Comparison of ENCODE assay signal across 27 mouse cellular contexts in genomic region chr10:22726295-22726694, GRCm38 (mm10). TPM values are rescaled to one million over a fixed set of nuclear protein-coding genes. Genes with fewer than 3 reads are reported as not detected.
DNase-seq lines count a peak whose midpoint lies in the region; ATAC-seq and TF ChIP-seq lines count a peak whose summit lies in the region.
"Had no signal": no experiment of that assay in that cellular context is flagged by ENCODE, and none has a peak within 500 bp of the region (broad histone marks: within the 10 kb centered on the region; RNA-seq: fewer than 3 reads in every experiment).

No protein-coding gene starts in this region.

- H3K27ac ChIP-seq in forebrain, embryonic 13.5 days, result peak overlapping the region; percentile 36; the same call in 1 of the 2 replicates
- no peak overlapping the region for H3K27ac ChIP-seq in forebrain, embryonic 10.5 days
- H3K27ac ChIP-seq in midbrain, embryonic 11.5 days (ENCODE audit: low read depth, low read length), result no peak overlapping the region
- H3K27ac ChIP-seq in midbrain, postnatal 0 days (ENCODE audit: low read depth, low read length), result no peak overlapping the region
- peak overlapping the region; percentile 39 for H3K27ac ChIP-seq in forebrain, embryonic 14.5 days (ENCODE audit: low read depth, low read length)
- H3K27ac ChIP-seq: embryonic facial prominence, embryonic 13.5 days; heart, adult 2 months; heart, embryonic 13.5 days; hindbrain, embryonic 15.5 days; intestine, embryonic 15.5 days; liver, embryonic 13.5 days; midbrain, embryonic 13.5 days; neural tube, embryonic 12.5 days had no signal

- H3K9ac ChIP-seq in forebrain, embryonic 13.5 days, result no peak overlapping the region
- H3K9ac ChIP-seq in midbrain, embryonic 11.5 days (ENCODE audit: low read length), result no peak overlapping the region
- no peak overlapping the region for H3K9ac ChIP-seq in midbrain, postnatal 0 days (replicated peaks; ENCODE audit: low read length, poor library complexity, severe bottlenecking)
- H3K9ac ChIP-seq in forebrain, embryonic 14.5 days (ENCODE audit: low read length), result no peak overlapping the region
- H3K9ac ChIP-seq: embryonic facial prominence, embryonic 13.5 days; hindbrain, embryonic 15.5 days; intestine, embryonic 15.5 days; liver, embryonic 13.5 days; lung, embryonic 14.5 days; midbrain, embryonic 13.5 days; neural tube, embryonic 12.5 days had no signal

- ATAC-seq in forebrain, embryonic 13.5 days, result no peak
- no peak for ATAC-seq in midbrain, embryonic 11.5 days (ENCODE audit: low FRiP score)
- no peak for ATAC-seq in midbrain, postnatal 0 days (ENCODE audit: low FRiP score)
- no peak for ATAC-seq in forebrain, embryonic 14.5 days
- ATAC-seq: CD4-positive, CD25-positive, alpha-beta regulatory T cell, adult 4 months; intestine, embryonic 15.5 days; midbrain, embryonic 13.5 days had no signal

- peaks cover 38% of the 10 kb centered on the region for H3K4me1 ChIP-seq in forebrain, embryonic 13.5 days
- peaks cover 21% of the 10 kb centered on the region for H3K4me1 ChIP-seq in forebrain, embryonic 10.5 days
- peaks cover 10% of the 10 kb centered on the region for H3K4me1 ChIP-seq in midbrain, embryonic 11.5 days (ENCODE audit: control insufficient read depth, insufficient read depth, low read length)
- peaks cover 10% of the 10 kb centered on the region for H3K4me1 ChIP-seq in midbrain, postnatal 0 days (ENCODE audit: insufficient read depth, low read length)
- H3K4me1 ChIP-seq in forebrain, embryonic 14.5 days (ENCODE audit: control insufficient read depth, insufficient read depth, low read length), result peaks cover 27% of the 10 kb centered on the region

- 61% methylated on average over 7 of the region's 7 CpGs for WGBS in forebrain, embryonic 13.5 days
- WGBS in forebrain, embryonic 10.5 days, result 89% methylated on average over 7 of the region's 7 CpGs
- WGBS in midbrain, embryonic 11.5 days, result 82% methylated on average over 7 of the region's 7 CpGs
- WGBS in midbrain, postnatal 0 days, result 42% methylated on average over 7 of the region's 7 CpGs
- WGBS in forebrain, embryonic 14.5 days, result 55% methylated on average over 7 of the region's 7 CpGs

- no peak overlapping the region for H3K4me2 ChIP-seq in forebrain, embryonic 13.5 days
- H3K4me2 ChIP-seq in midbrain, embryonic 11.5 days, result no peak overlapping the region
- no peak overlapping the region for H3K4me2 ChIP-seq in midbrain, postnatal 0 days (ENCODE audit: low read depth, low read length, poor library complexity, severe bottlenecking)
- H3K4me2 ChIP-seq in forebrain, embryonic 14.5 days (ENCODE audit: low read length), result no peak overlapping the region
- H3K4me2 ChIP-seq: embryonic facial prominence, embryonic 13.5 days; heart, embryonic 13.5 days; hindbrain, embryonic 15.5 days; intestine, embryonic 15.5 days; liver, embryonic 13.5 days; lung, embryonic 14.5 days; midbrain, embryonic 13.5 days; neural tube, embryonic 12.5 days had no signal

- no peak for DNase-seq in forebrain, embryonic 10.5 days (ENCODE audit: extremely low spot score, low spot score)
- peak; percentile 85 for DNase-seq in midbrain, embryonic 11.5 days (ENCODE audit: low spot score, missing footprints)
- DNase-seq in midbrain, postnatal 0 days (ENCODE audit: low spot score), result no peak
- DNase-seq in forebrain, embryonic 14.5 days (ENCODE audit: low spot score), result peak; percentile 50
- no peak for DNase-seq in cerebellum, postnatal 36 days
- no peak for DNase-seq in gastrocnemius, postnatal 25 days
- DNase-seq: adrenal gland, adult 2 months; cerebellum, adult 11-12 months; cerebellum, postnatal 10 days; gastrocnemius, postnatal 14 days; heart, adult 2 months; heart, postnatal 14 days; kidney, adult 9 months; kidney, postnatal 14 days; liver, embryonic 13.5 days; lung, embryonic 14.5 days; thymus, adult 18-20 months; thymus, postnatal 4 days had no signal

- H3K36me3 ChIP-seq in forebrain, embryonic 13.5 days (ENCODE audit: poor library complexity, severe bottlenecking), result no peaks in the 10 kb centered on the region
- H3K36me3 ChIP-seq in forebrain, embryonic 10.5 days (replicated peaks), result peaks cover 5% of the 10 kb centered on the region
- H3K36me3 ChIP-seq in midbrain, embryonic 11.5 days (ENCODE audit: control insufficient read depth, insufficient read depth, low read length), result no peaks in the 10 kb centered on the region
- no peaks in the 10 kb centered on the region for H3K36me3 ChIP-seq in midbrain, postnatal 0 days (ENCODE audit: insufficient read depth, low read length)
- no peaks in the 10 kb centered on the region for H3K36me3 ChIP-seq in forebrain, embryonic 14.5 days (ENCODE audit: control insufficient read depth, insufficient read depth, low read length)
- H3K36me3 ChIP-seq: embryonic facial prominence, embryonic 13.5 days; hindbrain, embryonic 15.5 days; intestine, embryonic 15.5 days; liver, embryonic 13.5 days; midbrain, embryonic 13.5 days; neural tube, embryonic 12.5 days had no signal

- no peak overlapping the region for H3K4me3 ChIP-seq in forebrain, embryonic 13.5 days
- no peak overlapping the region for H3K4me3 ChIP-seq in forebrain, embryonic 10.5 days
- no peak overlapping the region for H3K4me3 ChIP-seq in midbrain, embryonic 11.5 days (ENCODE audit: low read depth, low read length)
- H3K4me3 ChIP-seq in midbrain, postnatal 0 days (ENCODE audit: low read depth, low read length), result no peak overlapping the region
- no peak overlapping the region for H3K4me3 ChIP-seq in forebrain, embryonic 14.5 days (ENCODE audit: low read depth, low read length)
- H3K4me3 ChIP-seq: embryonic facial prominence, embryonic 13.5 days; erythroblast, embryonic 14.5 days; heart, adult 2 months; heart, embryonic 13.5 days; hindbrain, embryonic 15.5 days; intestine, embryonic 15.5 days; liver, embryonic 13.5 days; midbrain, embryonic 13.5 days; neural tube, embryonic 12.5 days had no signal

- no peak for TF ChIP-seq CTCF in midbrain, postnatal 0 days (IDR thresholded peaks at IDR 0.05)

- no peaks in the 10 kb centered on the region for H3K9me3 ChIP-seq in forebrain, embryonic 13.5 days (replicated peaks)
- H3K9me3 ChIP-seq in forebrain, embryonic 10.5 days, result no peaks in the 10 kb centered on the region
- no peaks in the 10 kb centered on the region for H3K9me3 ChIP-seq in midbrain, embryonic 11.5 days (ENCODE audit: control insufficient read depth, low read length)
- no peaks in the 10 kb centered on the region for H3K9me3 ChIP-seq in midbrain, postnatal 0 days (ENCODE audit: low read length)
- no peaks in the 10 kb centered on the region for H3K9me3 ChIP-seq in forebrain, embryonic 14.5 days (replicated peaks; ENCODE audit: control insufficient read depth, low read length)
- H3K9me3 ChIP-seq: embryonic facial prominence, embryonic 13.5 days; heart, embryonic 13.5 days; hindbrain, embryonic 15.5 days; intestine, embryonic 15.5 days; liver, embryonic 13.5 days; midbrain, embryonic 13.5 days; neural tube, embryonic 12.5 days had no signal

- no peaks in the 10 kb centered on the region for H3K27me3 ChIP-seq in forebrain, embryonic 13.5 days
- no peaks in the 10 kb centered on the region for H3K27me3 ChIP-seq in forebrain, embryonic 10.5 days (ENCODE audit: poor library complexity, severe bottlenecking)
- no peaks in the 10 kb centered on the region for H3K27me3 ChIP-seq in midbrain, embryonic 11.5 days (ENCODE audit: control insufficient read depth, insufficient read depth, low read length)
- H3K27me3 ChIP-seq in midbrain, postnatal 0 days (ENCODE audit: insufficient read depth, low read length), result no peaks in the 10 kb centered on the region
- H3K27me3 ChIP-seq in forebrain, embryonic 14.5 days (replicated peaks; ENCODE audit: control insufficient read depth, insufficient read depth, low read length), result no peaks in the 10 kb centered on the region
- H3K27me3 ChIP-seq: embryonic facial prominence, embryonic 13.5 days; heart, embryonic 13.5 days; hindbrain, embryonic 15.5 days; intestine, embryonic 15.5 days; liver, embryonic 13.5 days; midbrain, embryonic 13.5 days; neural tube, embryonic 12.5 days had no signal

RNA-seq across cellular contexts. Expression of gene Tbpl1, which starts 5.4 kb away (rescaled TPM):
- 115 and 130 TPM in 2 replicates for polyA plus RNA-seq in forebrain, embryonic 13.5 days (2015; fragmentation: Nextera tagmentation; extraction: Ambion mirVana)
- 82.2 and 85.7 TPM in 2 replicates for polyA plus RNA-seq in forebrain, embryonic 10.5 days (2016; fragmentation: Nextera tagmentation; extraction: Ambion mirVana)
- polyA plus RNA-seq in midbrain, embryonic 11.5 days (2014; fragmentation: Nextera tagmentation; extraction: Ambion mirVana), result 131 and 138 TPM in 2 replicates
- 36.6 and 47.6 TPM in 2 replicates for total RNA-seq in midbrain, postnatal 0 days (2014; rRNA removed)
- 61.5 and 62.2 TPM in 2 replicates for polyA plus RNA-seq in midbrain, postnatal 0 days (2015; fragmentation: Nextera tagmentation; extraction: Ambion mirVana)
- 108 and 121 TPM in 2 replicates for polyA plus RNA-seq in forebrain, embryonic 14.5 days (2014; fragmentation: Nextera tagmentation; extraction: Ambion mirVana)
- 10 to 100 TPM; 17.0 to 22.9 TPM for total RNA-seq in gastrocnemius, postnatal 25 days (2021)

Comparison
In these comparisons a context has a peak if more than half of its experiments do, and no peak if none do; other contexts are left out.
1. H3K27ac ChIP-seq: peak in forebrain, embryonic 13.5 days (single experiment) and forebrain, embryonic 14.5 days (single experiment); none in forebrain, embryonic 10.5 days (single experiment), midbrain, embryonic 11.5 days (single experiment) and midbrain, postnatal 0 days (single experiment).
2. DNase-seq: peak in midbrain, embryonic 11.5 days (single experiment) and forebrain, embryonic 14.5 days (single experiment); none in forebrain, embryonic 10.5 days (single experiment), midbrain, postnatal 0 days (single experiment), cerebellum, postnatal 36 days (0 of 2) and gastrocnemius, postnatal 25 days (single experiment).